Mouse (Mus musculus): Measurements from ENCODE around the gene Card9.
A peak's percentile ranks its signal among the peaks of the same experiment; 100 is the strongest.

Gene Card9

DNA sequence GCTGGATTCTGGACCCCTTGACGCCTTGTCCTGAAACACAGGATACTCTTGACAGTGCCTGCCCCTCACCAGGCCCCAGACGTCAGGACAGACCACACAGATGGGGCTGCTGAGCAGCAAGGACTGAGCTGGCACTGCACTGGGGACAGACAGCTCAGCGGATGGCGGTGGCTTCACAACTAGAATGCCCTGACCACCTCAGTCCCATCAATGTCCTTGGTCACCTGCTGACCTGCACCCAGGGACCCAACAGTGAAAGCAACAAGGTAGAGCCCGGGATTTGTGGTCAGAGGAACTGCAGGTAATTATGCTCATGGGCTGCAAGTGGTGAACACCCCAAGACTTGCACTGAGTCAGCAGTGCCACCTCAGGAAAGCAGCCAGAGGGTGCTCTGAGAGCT is 2.3 kb upstream of the Card9 start:
- no peak for DNase-seq (ENCODE audit: low spot score)

DNA sequence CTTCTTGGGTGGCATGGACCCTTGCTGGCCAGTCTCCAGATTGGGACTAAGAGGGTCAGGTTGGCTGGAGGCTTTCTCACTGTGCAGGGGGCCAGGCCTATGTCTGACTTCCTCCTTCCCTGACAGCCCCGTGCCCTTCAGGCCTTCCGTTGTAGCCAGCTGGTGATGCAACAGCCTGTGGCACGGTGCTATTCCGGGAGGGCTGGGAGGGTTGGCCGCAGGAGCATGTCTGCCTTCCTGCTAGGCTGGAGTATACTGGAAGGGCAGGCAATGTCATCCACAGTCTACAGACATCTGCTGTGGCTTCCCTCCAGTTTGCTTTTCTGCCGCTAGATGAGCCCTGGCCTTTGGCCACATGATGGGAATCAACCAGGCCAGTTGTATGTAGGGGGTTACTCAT is 735 bp downstream of the Card9 start:
- DNase-seq (ENCODE audit: low spot score) = no peak

DNA sequence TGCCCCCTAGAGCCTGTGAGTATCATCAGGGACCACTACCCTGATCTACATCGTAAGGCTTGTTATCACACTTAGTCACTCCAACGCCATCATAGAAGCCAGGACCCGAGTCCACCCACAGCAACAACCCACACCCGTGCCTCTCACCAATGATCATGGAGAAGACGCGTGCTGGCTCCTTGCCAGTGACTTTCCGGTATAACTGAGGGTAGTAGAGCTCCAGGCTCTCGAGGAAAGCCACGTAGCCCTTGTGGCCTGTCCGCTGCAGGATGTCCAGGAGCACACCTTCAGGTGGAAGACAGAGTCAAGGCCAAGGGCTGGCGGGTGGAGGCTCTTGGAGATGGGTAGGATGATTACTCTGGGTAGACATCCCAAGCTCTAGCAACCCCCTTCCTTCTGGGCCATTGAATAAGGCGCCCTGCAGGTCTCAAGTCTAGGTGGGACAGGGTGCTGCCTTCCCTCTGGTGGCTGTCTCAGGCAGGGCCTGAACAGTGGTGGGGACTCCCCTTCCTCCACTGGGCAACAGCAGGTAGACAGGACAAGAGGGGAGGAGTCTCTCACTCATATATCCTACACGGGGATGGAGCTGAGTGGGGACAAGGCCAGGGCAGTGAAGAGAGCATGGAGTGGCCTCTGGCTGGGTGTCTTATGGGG is 1.9 kb downstream of the Card9 start:
- no peak for DNase-seq (ENCODE audit: low spot score)

DNA sequence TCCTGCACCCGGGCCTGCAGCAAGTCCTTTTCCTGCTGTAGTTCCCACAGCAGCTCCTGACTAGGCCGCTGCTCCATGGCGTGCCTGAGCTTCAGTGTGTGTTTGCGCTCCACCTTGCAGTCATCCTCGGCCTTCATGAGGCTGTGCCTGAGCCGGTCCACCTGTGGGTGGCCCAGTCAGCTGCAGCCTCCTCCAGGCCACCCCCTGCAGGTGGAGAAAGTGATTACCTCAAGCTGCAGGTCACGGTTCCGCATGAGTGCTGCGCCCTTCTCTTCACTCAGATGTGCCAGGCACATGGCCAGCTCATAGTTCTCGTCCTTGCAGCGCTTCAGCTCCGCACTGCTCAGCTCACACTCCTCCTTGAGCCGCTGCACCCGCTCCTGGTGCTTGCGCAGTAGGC is 3.2 kb downstream of the Card9 start:
- no peak for DNase-seq (ENCODE audit: low spot score)

DNA sequence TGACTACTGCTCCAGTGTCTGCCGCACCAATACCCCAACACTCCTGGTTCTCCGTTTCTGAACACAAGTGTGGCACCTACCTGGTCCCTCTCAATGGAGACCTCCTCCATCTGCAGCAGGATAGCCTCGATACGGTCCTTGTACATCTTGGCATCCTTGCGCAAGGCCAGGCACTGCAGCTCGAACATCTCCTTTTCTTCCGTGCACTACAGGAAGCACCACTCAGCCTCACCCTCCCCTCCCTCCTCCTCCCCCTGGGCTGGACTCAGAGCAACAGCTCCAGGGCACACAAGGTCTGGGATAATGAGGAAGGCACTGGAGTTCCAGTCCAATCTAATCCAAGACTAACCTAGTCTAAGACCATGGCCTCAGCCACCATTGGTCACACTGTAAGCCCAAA is 4.0 kb downstream of the Card9 start:
- DNase-seq (ENCODE audit: low spot score) = no peak

DNA sequence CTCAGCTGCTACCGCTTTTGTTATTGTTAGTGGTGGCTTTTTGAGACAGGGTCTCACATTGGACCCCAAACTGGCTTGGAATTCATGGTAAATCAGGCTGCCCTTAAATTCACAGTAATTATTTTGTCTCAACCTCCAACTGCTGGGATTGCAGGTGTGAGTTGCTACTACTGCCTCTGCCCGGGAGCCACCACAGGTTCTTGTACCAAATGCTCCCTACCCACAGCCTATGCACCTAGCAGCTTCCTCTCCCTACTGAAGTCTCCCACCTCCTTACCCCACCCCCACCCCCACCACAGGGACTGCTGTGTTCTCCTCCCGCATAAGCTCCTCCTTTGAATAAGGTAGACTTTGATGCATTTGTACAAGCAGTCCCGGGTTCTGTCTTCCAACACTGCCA is 4.5 kb downstream of the Card9 start:
- no peak for DNase-seq (ENCODE audit: low spot score)

DNA sequence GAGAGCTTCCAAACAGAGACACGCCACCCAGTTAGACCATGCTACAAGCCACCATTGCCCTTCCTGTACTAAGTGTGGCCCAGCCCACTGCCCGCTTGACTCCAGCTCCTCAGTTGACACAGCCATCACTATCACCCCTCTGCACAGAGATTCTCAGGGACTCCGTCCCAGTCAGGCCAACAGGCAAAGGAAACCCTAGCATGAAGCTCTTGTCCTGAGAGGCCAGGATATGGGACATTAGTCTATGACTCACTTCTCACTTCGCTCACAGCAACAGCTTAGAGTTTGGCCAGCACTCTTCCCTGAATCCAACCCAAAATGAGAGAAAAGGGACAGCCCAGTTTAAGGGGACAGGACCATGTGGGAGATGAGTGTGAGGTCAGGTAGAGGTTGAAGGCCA is 6.3 kb downstream of the Card9 start:
- DNase-seq (ENCODE audit: low spot score) = no peak

DNA sequence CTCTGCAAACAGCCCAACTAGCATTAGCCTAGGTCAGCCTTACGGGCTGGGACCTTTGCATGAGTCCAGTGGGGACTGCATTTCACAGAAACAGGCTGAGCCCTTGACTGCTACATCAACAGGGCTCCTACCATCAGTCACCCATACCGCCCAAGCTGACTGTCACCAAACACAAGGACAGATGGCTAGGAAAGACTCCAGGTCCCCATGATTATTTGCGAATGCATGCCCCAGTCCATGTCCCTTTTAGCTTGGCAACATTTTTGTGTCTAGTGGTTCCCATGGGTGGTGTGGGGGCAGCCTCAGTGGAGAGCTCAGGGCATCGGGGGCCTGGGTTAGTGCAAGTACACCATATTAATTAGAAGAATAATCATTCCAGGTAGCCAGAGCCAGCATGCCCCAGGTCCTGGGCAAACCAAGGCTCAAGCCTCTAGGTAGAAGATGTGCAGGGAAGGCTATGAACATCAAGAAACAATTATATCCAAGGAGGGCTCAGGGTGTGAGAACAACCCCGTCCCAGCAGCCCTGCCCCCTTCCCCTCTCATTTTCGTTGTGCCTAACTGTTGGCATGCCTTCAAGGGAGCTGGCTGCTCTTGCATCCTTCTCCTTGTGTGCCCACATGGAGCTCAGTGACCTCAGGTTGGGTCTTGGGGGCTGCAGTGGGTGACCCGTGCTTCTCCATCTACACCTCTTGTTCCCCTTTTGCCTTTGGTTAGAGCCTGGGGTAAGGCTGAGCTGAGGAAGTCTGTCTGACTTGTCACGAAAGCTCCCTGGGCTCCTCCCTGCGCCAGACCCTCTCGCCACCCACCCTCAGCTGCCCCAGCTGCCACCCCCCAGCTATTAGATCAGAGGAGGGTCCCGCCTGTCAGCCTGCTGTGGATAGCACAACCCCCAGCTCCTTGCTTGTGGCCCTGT is 7.4 kb downstream of the Card9 start:
- no peak for DNase-seq (ENCODE audit: low spot score)

DNA sequence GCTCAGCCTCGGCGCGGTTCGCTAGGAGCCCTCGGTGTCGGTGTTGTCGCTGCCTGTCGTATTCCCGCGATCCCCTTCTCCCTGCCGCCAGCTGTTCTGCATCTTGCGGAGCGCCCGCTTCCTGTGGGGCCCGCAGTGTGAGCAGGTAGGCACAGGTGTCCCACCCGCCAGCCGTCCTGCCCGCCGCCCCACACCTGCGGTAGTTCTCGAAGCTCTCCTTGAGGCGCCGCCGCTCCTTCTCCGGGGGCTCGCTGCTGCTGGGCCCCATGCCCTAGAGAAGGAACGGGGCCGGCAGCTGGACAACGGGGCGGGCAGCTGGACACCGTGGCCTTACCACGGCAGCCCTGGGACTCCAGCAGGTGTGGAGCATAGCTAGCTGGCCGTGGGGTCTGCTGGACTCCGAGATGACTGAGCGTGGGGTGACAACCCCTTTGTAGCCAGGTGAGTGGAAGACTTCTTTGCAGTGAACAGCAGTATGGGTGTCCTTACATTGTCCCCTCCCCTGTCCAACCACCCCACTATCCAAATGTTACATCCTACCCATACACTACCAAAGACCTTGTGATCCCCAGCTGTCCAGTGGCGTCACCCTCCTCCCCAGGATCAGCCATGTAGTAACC is 8.3 kb downstream of the Card9 start:
- no peak for DNase-seq (ENCODE audit: low spot score)

DNA sequence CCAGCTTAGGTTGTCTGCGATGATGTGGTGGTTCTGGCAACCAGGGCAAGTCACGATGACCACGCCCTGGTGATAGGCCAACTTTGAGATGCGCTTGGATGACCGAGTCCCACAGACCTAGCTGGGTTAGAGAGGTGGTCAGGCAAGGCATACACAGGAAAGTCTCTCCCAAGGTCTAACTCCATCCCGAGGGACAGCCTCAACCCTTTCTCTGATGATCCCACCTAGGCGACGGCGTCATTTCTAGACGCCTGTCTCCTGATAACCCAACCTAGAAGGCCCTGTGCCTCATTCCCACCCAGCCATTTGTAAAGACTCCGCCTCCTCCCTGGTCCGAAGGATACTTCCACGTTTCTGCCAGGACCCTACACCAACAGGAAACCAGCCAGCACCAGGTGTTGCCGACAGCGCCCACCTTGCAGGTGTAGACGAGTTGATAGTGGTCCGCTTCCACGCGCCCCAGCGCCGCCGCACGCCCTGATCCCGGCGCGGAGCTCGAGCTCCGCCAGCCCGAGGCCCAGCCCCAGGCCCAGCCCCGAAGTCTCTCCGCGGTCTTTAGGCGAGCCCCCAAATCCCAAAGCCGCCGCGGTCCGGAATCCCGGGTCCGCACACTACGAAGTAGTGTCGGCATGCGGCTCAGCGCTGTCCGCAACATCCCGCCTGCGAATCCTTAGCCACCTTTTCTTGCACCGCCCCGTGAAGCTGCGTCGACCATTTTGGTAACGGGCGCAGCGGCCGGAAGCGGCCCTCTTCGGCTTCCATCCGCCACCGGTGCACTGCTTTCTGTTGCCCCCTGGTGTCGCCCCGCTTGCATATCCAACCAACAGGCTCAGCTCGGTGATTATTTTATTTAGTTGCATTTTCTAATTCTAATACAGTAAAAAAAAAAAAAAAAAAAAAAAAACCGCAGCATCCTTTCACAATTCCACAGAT is 9.1 kb downstream of the Card9 start, which contains the start of gene Dnlz:
TSS of gene Dnlz (minus strand) at position 753 of the 933 bp plus-strand sequence.
- DNase-seq (ENCODE audit: low spot score) = peak; percentile 80

DNA sequence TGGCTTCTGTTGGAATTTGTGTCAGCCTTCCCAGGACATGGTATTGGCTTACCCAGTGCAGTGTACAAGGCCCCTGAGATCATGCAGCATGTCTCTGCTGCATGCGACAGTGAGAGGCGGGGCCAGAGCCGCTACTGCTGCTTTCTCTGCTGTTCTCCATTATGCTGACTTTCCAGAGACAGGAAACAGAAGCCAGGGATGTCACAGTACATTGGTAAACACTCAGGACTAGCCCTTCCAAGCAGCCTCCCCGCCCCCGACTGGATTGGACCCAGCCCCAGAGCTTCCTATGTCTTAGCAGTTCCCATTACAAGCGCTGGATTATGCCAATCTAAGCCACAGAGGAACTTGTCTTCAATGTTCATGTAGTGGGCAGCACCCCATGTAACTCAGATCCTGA is 12.5 kb downstream of the Card9 start:
- no peak for DNase-seq (ENCODE audit: low spot score)

DNA sequence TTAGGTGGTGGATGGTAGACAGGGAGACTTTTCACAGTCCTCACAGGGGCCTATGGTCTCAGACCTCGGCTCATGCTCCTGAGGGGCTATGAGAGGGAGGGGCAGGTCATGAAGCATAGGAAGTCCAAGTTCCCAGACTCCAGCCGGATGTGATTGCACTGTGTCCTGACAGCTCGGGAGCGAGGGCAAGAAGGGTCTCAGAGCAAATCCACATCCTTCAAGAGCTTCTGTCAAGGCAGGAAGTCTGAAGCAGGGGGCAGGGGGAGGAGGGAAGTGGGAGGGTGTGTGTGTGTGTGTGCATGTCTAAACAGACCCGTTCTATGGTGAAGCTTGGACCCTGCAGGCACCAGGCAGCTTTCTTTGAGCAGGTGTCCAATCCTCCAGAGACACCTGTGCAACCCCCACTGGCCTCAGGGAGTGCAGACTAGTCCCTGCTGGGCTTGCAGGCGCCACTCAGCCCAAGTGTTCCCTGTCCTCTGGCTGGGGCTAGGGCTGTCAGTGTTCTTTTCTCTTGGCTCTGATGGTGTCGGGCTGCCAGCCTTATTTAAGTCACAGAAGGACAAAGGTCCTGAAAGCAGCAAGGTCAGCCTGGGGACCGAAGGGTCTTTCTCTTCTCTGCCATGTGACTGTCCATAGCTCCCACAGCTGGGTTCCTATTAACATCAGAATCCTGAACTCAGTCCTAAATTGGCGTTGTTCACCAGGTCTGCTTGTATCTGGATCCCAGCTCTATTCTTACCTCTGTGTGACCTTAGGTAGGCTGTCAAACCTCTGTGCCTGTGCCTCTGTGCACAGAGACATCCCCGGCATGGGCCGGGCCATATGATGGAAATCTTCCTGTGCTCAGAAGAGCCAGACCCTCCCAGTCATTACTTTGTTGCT is 17.9 kb downstream of the Card9 start:
- DNase-seq (ENCODE audit: low spot score) = no peak

DNA sequence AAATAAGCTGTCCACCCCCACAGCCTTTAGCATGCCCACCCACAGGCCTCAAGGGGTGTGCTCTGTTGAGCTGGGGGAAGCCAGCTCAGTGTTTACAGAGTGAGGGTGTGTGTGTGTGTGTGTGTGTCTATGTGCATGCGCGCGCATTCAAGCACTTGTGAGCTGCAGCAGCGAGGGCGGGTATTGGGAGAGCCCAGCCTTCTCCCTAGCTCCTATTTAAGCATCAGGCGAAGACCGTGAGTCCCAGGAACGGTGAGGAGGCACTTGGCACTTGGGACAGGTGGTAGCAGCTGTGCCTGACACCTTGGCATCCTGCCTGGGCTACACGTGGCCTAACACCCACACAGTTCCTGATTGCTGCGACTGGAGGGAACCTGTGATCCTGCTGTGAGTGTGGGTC is 18.7 kb downstream of the Card9 start:
- no peak for DNase-seq (ENCODE audit: low spot score)

DNA sequence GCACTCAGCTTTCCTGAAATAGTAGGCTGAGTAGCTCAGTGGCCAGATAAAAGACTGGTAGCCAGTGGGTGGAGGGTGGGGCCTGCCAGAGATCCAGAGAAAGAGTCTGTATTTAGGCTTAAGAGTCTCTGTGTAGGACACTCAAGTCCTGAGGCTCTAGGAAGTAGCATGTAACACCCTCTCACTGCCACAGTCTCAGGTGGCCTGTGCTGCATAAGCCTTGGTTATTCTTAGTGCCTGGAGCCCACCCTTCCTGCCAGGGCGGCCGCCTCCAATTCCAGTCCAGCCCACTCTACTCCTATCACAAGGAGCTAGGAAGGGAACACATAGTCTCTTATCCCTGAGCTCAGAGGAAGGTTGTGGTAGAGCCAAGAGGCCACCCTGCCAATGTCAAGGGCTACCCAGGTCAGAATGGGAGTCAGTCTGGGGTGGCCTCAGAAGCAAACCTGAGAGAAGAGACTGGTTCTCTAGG is 19.2 kb downstream of the Card9 start:
- DNase-seq (ENCODE audit: low spot score) = no peak

DNA sequence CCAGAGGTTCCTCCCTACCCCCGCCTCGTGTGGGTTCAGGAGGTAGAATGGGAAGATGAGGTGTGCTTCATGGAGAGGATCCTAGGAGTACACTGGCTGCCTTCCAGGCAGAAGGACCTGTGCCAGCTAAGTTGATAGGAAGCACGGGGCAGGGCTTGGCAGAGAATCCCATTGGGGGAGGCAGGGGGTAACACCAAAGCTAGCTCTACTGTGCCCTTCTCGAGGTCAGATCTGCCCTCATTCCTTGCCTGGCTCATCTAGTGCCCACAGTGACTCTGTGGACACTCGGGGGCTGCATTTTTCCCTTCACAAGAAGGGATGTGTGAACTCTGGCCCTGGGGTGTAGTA is 21.5 kb downstream of the Card9 start:
- no peak for DNase-seq (ENCODE audit: low spot score)

DNA sequence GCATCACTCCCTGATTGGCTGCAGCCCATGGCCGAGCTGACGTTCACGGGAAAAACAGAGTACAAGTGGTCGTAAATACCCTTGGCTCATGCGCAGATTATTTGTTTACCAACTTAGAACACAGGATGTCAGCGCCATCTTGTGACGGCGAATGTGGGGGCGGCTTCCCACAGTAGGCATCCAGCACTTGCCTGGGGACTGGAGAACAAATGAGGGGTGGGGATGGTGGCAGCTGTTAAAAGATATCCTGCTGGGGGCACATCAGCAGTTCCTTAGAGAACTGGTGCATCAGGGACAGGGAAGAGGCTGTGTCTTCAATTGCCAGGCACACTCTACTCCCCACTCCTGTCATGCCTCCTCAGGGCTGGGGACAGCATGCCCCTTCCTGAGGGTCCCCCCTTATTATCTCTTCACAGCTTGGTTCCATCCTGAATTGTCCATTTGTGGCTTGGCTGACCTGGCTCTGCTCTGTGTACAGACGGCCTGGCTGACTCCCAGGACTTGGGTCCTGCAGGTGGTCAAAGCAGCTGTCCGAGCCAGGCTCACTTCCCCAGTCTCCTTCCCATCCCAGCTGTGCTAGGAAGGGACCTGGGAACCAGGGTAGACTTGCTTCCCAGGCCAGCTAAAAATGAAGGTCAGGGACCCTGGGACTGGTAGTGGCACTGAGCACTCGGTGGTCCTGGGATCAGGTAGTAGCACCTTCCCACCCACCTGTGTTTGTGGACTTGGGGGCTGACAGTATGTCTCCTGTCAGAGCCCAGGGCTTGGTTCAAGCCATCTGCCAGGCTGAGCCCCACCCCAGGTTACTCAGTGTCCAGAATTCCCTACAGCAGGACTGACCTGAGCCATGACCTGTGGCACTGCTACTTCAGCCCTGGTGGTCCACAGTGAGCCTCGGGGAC is 22.2 kb downstream of the Card9 start:
- no peak for DNase-seq (ENCODE audit: low spot score)

DNA sequence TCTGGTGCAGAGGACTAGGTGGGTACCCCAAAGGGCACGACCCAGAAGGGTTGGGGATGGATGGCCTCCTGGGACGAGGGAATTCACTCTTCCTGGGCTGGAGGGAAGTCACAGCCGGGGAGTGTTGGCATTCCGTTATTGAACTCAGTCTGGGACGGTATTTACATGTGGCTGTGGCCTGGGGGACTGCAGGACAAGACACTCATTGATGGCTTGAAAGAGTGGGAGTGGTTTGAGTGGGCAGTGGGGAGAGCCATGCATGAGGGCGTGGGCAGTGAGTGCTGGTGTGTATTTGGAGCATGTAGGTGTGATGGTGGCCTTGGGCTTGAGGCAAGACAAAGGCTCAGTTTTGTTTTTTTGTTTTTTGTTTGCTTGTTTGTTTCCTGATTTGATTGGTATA is 30.0 kb downstream of the Card9 start:
- DNase-seq (ENCODE audit: low spot score) = no peak

DNA sequence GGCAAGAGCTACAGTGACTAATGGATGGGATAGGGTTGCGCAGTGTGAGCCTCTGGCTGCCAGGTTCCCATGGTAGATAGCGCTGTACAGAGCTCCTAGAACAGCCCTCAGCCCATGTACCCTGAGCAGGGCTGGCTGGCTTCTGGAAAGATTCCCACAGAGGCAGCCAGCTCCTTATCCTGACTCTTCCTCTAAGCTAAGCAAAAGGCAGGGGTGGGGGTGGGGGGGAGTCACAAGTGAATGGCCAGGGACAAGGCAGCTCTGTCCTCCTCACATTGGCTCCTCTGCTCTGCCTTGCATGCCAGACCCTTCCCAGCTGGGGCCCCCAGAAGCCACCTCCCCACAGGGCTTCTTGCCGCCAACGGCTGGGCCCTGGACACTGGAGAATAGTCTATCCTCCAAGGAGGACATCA is 30.7 kb downstream of the Card9 start:
- DNase-seq (ENCODE audit: low spot score) = no peak

DNA sequence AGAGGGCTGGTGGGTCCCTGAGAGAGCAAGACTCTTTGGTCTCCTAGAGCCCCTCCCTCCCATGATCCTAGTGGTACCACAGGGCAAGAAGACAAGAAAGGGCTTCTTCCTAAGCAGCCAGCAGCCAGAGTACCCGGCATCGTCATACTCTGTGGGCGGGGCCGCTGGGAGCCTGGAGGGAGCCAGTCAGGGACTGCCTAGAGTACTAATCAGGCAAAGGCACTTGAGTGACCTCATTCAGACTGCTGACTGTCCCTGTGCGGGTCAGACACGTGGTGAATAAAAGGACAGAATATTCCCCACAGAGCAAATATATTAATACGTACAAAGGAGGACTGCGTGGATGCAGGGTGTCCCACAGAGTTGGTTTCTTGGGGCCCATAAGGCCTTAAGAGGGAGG is 31.3 kb downstream of the Card9 start:
- no peak for DNase-seq (ENCODE audit: low spot score)

DNA sequence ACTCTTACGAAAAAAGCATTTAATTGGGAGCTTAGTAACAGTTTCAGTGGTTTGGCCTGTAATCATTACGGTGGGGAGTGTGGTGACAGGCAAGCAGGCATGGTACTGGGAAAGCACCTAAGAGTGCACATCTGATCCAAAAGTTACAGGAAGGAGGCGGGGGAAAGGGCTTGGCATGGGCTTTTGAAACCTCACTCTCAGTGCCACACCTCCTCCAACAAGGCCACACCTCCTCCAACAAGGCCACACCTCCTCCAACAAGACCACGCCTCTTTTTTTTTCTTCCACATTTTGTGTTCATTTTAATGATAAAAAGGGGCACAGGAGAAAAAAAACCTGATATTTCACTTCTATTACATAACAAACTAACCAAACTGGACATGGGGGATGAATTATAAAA is 32.9 kb downstream of the Card9 start:
- DNase-seq (ENCODE audit: low spot score) = no peak
